Mouse (Mus musculus): ENCODE results near the gene Ucma.

GRCm38 (mm10) chr2:4996421-4996824, 20.5 kb downstream of the Ucma start:
- TF ChIP-seq POLR2A (IDR thresholded peaks at IDR 0.05; ENCODE audit: borderline replicate concordance, low read depth, low read length) = no peak
- TF ChIP-seq CTCF (IDR thresholded peaks at IDR 0.05; ENCODE audit: low read depth, low read length) = no peak
